Mouse (Mus musculus) stomach, embryonic 15.5 days (tissue): ENCODE results near the gene Smad9. TPM values are rescaled to one million over a fixed set of nuclear protein-coding genes. Genes with fewer than 3 reads are reported as not detected.

ENCODE experiments used
- ATAC-seq: fragments of 200-750 bp; cut with Nextera tagmentation; 2 replicates; pipeline ENCODE4 v1.8.0; 2017; ENCODE audit warnings: low read depth, moderate number of reproducible peaks, moderate TSS enrichment; ENCODE audit not compliant: insufficient read depth, low FRiP score
- H3K27ac ChIP-seq: fragments of 300-500 bp; sonication (generic); 2 replicates; pipeline ENCODE4 v1.5.1; 2015; ENCODE audit warnings: mild to moderate bottlenecking, inconsistent platforms
- H3K27me3 ChIP-seq: fragments of 300-500 bp; sonication (generic); replicated peaks from 2 replicates; pipeline ENCODE4 v1.6.1; 2015; ENCODE audit warnings: inconsistent platforms
- H3K36me3 ChIP-seq: fragments of 300-500 bp; sonication (generic); 2 replicates; pipeline ENCODE4 v1.6.1; 2015; ENCODE audit warnings: inconsistent platforms
- H3K4me1 ChIP-seq: fragments of 300-500 bp; sonication (generic); 2 replicates; pipeline ENCODE4 v1.6.1; 2015; ENCODE audit warnings: inconsistent platforms
- H3K4me2 ChIP-seq: fragments of 300-500 bp; sonication (generic); 2 replicates; pipeline ENCODE4 v1.6.1; 2015; ENCODE audit warnings: mild to moderate bottlenecking, inconsistent platforms
- H3K4me3 ChIP-seq: fragments of 300-500 bp; sonication (generic); replicated peaks from 2 replicates; pipeline ENCODE4 v1.5.1; 2015; ENCODE audit warnings: inconsistent platforms
- H3K9ac ChIP-seq: fragments of 300-500 bp; sonication (generic); 2 replicates; pipeline ENCODE4 v1.6.1; 2015; ENCODE audit warnings: inconsistent platforms
- H3K9me3 ChIP-seq: fragments of 300-500 bp; sonication (generic); 2 replicates; pipeline ENCODE4 v1.6.1; 2016; ENCODE audit warnings: inconsistent platforms
- WGBS: fragments of 180-500 bp; shearing (Covaris S2); methylation state at CpG from one replicate; pipeline ENCODE4 v1.1.7; 2015; 5-methylcytosine and 5-hydroxymethylcytosine counted together
- polyA plus RNA-seq: library from polyadenylated mRNA; unstranded; fragments of >200 nt; fragmentation: Nextera tagmentation; extraction: Ambion mirVana; gene quantifications from 2 replicates; pipeline ENCODE4 v1.2.1, GENCODE M21; 2015

Smad9 gene
- polyA plus RNA-seq, 1 experiment from 2014 or later: 1.2 TPM

DNA sequence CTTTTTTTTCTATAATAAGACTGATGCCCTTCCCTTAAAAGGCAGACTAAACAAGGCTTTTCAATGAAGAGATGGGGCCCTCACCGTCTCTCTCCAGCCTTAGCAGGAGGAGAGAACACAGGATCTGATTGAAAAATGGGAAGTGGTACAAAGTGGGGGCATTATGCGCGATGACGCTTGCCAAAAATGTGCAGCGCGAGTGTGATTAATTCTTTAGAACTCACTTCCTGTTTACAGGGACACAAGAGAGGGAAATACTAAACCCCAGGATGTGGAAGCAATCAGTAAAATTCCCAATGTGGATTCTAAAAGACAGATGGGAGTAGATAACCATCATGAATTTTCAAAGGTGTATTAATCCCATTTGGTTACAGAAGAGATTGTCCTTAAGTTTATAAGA lies 59.2 kb downstream of the Smad9 start:
- Histone ChIP-seq H3K9ac (no peak overlapping the region), H3K36me3 (no peaks in the 10 kb centered on the region), H3K27ac (no peak overlapping the region), H3K4me2 (no peak overlapping the region), H3K9me3 (no peaks in the 10 kb centered on the region), H3K4me1 (no peaks in the 10 kb centered on the region), H3K4me3 (no peak overlapping the region), H3K27me3 (no peaks in the 10 kb centered on the region)
- 56% methylated on average over 6 of the region's 6 CpGs for whole genome bisulfite sequencing
- no peak for ATAC-seq

DNA sequence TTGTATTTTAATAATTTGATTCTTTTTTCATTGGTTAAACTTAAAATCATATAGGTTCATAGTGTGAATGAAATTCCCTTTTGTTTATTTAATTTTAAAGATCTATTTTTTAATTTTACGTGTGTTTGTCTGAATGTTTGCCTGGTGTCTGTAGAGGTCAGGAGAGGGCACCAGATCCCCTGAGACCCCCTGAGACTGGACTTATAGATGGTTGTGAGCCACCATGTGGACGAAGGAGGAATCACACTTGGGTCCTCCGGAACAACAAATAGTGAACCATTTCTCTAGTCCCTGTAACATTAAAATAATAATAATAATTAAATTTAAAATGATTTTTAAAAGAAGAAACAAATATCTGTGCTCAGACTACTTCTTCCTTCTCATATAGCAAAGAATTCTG lies 59.9 kb downstream of the Smad9 start:
- H3K9ac ChIP-seq: no peak overlapping the region
- H3K27me3 ChIP-seq: no peaks in the 10 kb centered on the region
- no peak for ATAC-seq
- no peaks in the 10 kb centered on the region for H3K36me3 ChIP-seq
- H3K4me3 ChIP-seq: no peak overlapping the region
- H3K9me3 ChIP-seq: no peaks in the 10 kb centered on the region
- WGBS: 20% methylated on average over 3 of the region's 3 CpGs
- H3K27ac ChIP-seq: no peak overlapping the region
- H3K4me1 ChIP-seq: no peaks in the 10 kb centered on the region
- no peak overlapping the region for H3K4me2 ChIP-seq

GRCm38 (mm10) chr3:54822526-54822925 lies 67.1 kb downstream of the Smad9 start:
- H3K27me3 ChIP-seq: no peaks in the 10 kb centered on the region
- H3K4me1 ChIP-seq: no peaks in the 10 kb centered on the region
- H3K9ac ChIP-seq: no peak overlapping the region
- no peak overlapping the region for H3K4me3 ChIP-seq
- H3K36me3 ChIP-seq: no peaks in the 10 kb centered on the region
- no peak overlapping the region for H3K27ac ChIP-seq
- no peak overlapping the region for H3K4me2 ChIP-seq
- no peaks in the 10 kb centered on the region for H3K9me3 ChIP-seq
- 64% methylated on average over 5 of the region's 5 CpGs for WGBS
- ATAC-seq: no peak

DNA sequence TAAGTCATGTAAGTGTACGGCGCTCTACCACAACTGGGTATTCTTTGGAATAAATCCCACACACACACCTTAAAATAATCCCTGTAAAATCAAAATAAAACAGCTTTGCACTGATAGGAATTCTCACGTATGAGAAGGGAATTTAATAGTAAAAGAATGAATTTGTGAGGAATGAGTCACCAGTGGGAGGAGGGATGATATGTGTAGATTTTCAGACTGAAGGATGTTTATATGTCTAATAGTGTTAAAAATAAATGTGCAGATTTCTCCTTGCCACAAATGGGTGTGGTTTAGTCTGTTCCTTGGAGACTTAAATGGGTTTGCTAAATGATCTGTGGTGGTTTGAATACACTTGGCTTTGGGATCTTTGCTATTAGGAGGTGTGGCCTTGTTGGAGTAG lies 77.1 kb downstream of the Smad9 start:
- 82% methylated on average over 3 of the region's 3 CpGs for WGBS
- H3K9me3 ChIP-seq: no peaks in the 10 kb centered on the region
- no peak overlapping the region for H3K4me3 ChIP-seq
- H3K27me3 ChIP-seq: no peaks in the 10 kb centered on the region
- no peak for ATAC-seq
- H3K27ac ChIP-seq: no peak overlapping the region
- no peak overlapping the region for H3K9ac ChIP-seq
- no peaks in the 10 kb centered on the region for H3K36me3 ChIP-seq
- H3K4me2 ChIP-seq: no peak overlapping the region
- no peaks in the 10 kb centered on the region for H3K4me1 ChIP-seq

DNA sequence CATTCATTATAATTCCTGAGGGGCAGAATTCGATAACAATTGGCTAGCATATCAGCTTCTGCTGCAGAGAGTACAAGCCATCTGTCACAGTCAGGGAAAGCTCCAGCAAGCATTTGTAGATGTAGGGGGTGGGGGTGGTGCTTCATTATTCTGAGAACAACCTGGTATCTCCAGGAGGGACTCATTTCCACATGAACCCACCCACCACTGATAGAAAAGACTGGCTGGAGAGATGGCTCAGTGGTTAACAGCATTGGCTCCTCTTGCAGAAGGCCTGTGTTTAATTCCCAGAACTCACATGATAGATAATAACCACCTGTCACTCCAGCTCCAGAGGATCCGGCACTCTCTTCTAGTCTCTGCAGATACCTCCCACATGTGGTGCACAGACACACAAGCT lies 80.0 kb downstream of the Smad9 start:
- H3K27me3 ChIP-seq: no peaks in the 10 kb centered on the region
- no peak overlapping the region for H3K4me2 ChIP-seq
- no peaks in the 10 kb centered on the region for H3K9me3 ChIP-seq
- no peak for ATAC-seq
- no peak overlapping the region for H3K4me3 ChIP-seq
- WGBS: 47% methylated on average over 2 of the region's 2 CpGs
- H3K36me3 ChIP-seq: no peaks in the 10 kb centered on the region
- H3K27ac ChIP-seq: no peak overlapping the region
- no peak overlapping the region for H3K9ac ChIP-seq
- H3K4me1 ChIP-seq: no peaks in the 10 kb centered on the region

Other genes starting within 250 kb of the Smad9 start
- gene Supt20, start 62.8 kb upstream of the Smad9 start, polyA plus RNA-seq: 81.1 and 85.0 TPM in 2 replicates
- 0.79 TPM in 1 of 2 replicates, not detected in the other for gene Gm21958, start 41.2 kb upstream of the Smad9 start, polyA plus RNA-seq
- 104 and 109 TPM in 2 replicates for gene Exosc8, start 20.2 kb upstream of the Smad9 start, polyA plus RNA-seq
- gene Alg5, start 20.0 kb upstream of the Smad9 start, polyA plus RNA-seq: 63.8 and 65.6 TPM in 2 replicates
- gene Rfxap, start 52.2 kb downstream of the Smad9 start, polyA plus RNA-seq: 35.7 and 42.9 TPM in 2 replicates
- gene Sertm1, start 160.3 kb downstream of the Smad9 start, polyA plus RNA-seq: 0.10 and 0.18 TPM in 2 replicates